Mouse (Mus musculus): ENCODE data around the gene Mgll.

DNA sequence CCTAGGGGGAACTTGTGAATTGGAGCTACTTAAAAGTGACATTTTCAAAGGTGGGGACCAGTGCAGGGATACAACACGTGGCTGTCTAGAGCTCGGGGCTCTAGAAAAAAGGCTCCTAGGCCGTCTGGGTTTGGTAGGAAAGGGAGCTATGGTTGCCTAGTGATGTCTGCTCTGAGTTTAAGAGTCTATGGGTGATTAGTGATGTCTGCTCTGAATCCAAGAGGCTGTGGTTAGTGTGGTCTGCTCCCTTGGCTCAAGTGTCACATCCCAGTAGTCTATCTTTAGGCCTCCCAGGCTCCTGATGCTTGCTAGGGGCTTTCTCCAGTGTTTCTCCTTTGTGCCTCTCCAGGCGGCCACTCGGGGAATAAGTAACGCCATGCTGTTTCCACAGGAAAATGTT, 29.4 kb downstream of the Mgll start:
- no peak for TF ChIP-seq CTCF (IDR thresholded peaks at IDR 0.05; ENCODE audit: low read depth, low read length)
- TF ChIP-seq POLR2A (IDR thresholded peaks at IDR 0.05; ENCODE audit: borderline replicate concordance, low read depth, low read length): no peak

All from bone marrow macrophage, adult 2 months (primary cell).